Mouse (Mus musculus): ENCODE results near the gene Gm21304.
"Not testable (repeated sequence)": the region's sequence is repeated elsewhere in the genome, so short reads cannot be mapped to it uniquely, and the experiment has no call there.

Gm21304 gene

GRCm38 (mm10) chr10:104168215-104168614, at the start of gene Gm21304:
TSS of gene Gm21304 (plus strand) at chr10:104168515.
- not testable (repeated sequence) for DNase-seq (ENCODE audit: low read depth)

GRCm38 (mm10) chr10:104142687-104143086, 25.6 kb upstream of the Gm21304 start, which contains the start of gene Gm21293:
TSS of gene Gm21293 (plus strand) at chr10:104142987.
- DNase-seq (ENCODE audit: low read depth): not testable (repeated sequence)

- not testable (repeated sequence) for DNase-seq (ENCODE audit: low read depth)
Measured at GRCm38 (mm10) chr10:104151197-104151596, 17.1 kb upstream of the Gm21304 start, which contains the start of gene Gm6763. TSS of gene Gm6763 (plus strand) at chr10:104151497.

- DNase-seq (ENCODE audit: low read depth): not testable (repeated sequence)
Measured at GRCm38 (mm10) chr10:104159706-104160105, 8.6 kb upstream of the Gm21304 start, which contains the start of gene Gm8764. TSS of gene Gm8764 (plus strand) at chr10:104160006.

GRCm38 (mm10) chr10:104176724-104177123, 8.4 kb downstream of the Gm21304 start, which contains the start of gene Gm21312:
TSS of gene Gm21312 (plus strand) at chr10:104177024.
- DNase-seq (ENCODE audit: low read depth): not testable (repeated sequence)

GRCm38 (mm10) chr10:104185233-104185632, 16.9 kb downstream of the Gm21304 start, which contains the start of gene Gm20765:
TSS of gene Gm20765 (plus strand) at chr10:104185533.
- not testable (repeated sequence) for DNase-seq (ENCODE audit: low read depth)

- DNase-seq (ENCODE audit: low read depth): not testable (repeated sequence)
Measured at GRCm38 (mm10) chr10:104193742-104194141, 25.4 kb downstream of the Gm21304 start, which contains the start of gene Gm4340. TSS of gene Gm4340 (plus strand) at chr10:104194042.

GRCm38 (mm10) chr10:104209655-104210054, 41.3 kb downstream of the Gm21304 start:
- DNase-seq (ENCODE audit: low read depth): no peak

GRCm38 (mm10) chr10:104210268-104210990, 42.1 kb downstream of the Gm21304 start:
- no peak for DNase-seq (ENCODE audit: low read depth)

GRCm38 (mm10) chr10:104214527-104214926, 46.2 kb downstream of the Gm21304 start:
- DNase-seq (ENCODE audit: low read depth): no peak
